Mouse (Mus musculus) liver, embryonic 13.5 days (tissue): ENCODE results near the gene Celf2. TPM values are rescaled to one million over a fixed set of nuclear protein-coding genes. Genes with fewer than 3 reads are reported as not detected.

Source experiments
- ATAC-seq: fragments of 200-750 bp; cut with Nextera tagmentation; 2 replicates; pipeline ENCODE4 v1.8.0; 2017; ENCODE audit warnings: low read depth, mild to moderate bottlenecking, moderate number of reproducible peaks, moderate library complexity
- DNase-seq: peaks from one replicate; pipeline ENCODE4 v3.0.0; 2022
- H3K27ac ChIP-seq: fragments of 300-500 bp; sonication (generic); 2 replicates; pipeline ENCODE4 v1.5.1; 2015; ENCODE audit warnings: moderate library complexity, mild to moderate bottlenecking, inconsistent platforms
- H3K27me3 ChIP-seq: fragments of 300-500 bp; sonication (generic); 2 replicates; pipeline ENCODE4 v1.6.1; 2015; ENCODE audit warnings: mild to moderate bottlenecking, inconsistent platforms
- H3K36me3 ChIP-seq: fragments of 300-500 bp; sonication (generic); 2 replicates; pipeline ENCODE4 v1.6.1; 2015; ENCODE audit warnings: mild to moderate bottlenecking, inconsistent platforms
- H3K4me1 ChIP-seq: fragments of 300-500 bp; sonication (generic); replicated peaks from 2 replicates; pipeline ENCODE4 v1.6.1; 2015; ENCODE audit warnings: inconsistent platforms
- H3K4me2 ChIP-seq: fragments of 300-500 bp; sonication (generic); 2 replicates; pipeline ENCODE4 v1.6.1; 2015; ENCODE audit warnings: inconsistent platforms, mild to moderate bottlenecking, moderate library complexity
- H3K4me3 ChIP-seq: fragments of 300-500 bp; sonication (generic); replicated peaks from 2 replicates; pipeline ENCODE4 v1.5.1; 2015; ENCODE audit warnings: mild to moderate bottlenecking, inconsistent platforms
- H3K9ac ChIP-seq: fragments of 300-500 bp; sonication (generic); 2 replicates; pipeline ENCODE4 v1.6.1; 2015; ENCODE audit warnings: mild to moderate bottlenecking, inconsistent platforms
- H3K9me3 ChIP-seq: fragments of 300-500 bp; sonication (generic); replicated peaks from 2 replicates; pipeline ENCODE4 v1.6.1; 2016; ENCODE audit warnings: inconsistent platforms
- WGBS: fragments of 180-500 bp; shearing (Covaris S2); methylation state at CpG from one replicate; pipeline ENCODE4 v1.1.7; 2015; ENCODE audit not compliant: insufficient replicate concordance; 5-methylcytosine and 5-hydroxymethylcytosine counted together
- polyA plus RNA-seq: library from polyadenylated mRNA; unstranded; fragments of >200 nt; fragmentation: Nextera tagmentation; extraction: Ambion mirVana; gene quantifications from 2 replicates; pipeline ENCODE4 v1.2.1, GENCODE M21; 2015

Celf2 gene
- polyA plus RNA-seq, 1 experiment from 2014 or later, result 11.0 TPM

DNA sequence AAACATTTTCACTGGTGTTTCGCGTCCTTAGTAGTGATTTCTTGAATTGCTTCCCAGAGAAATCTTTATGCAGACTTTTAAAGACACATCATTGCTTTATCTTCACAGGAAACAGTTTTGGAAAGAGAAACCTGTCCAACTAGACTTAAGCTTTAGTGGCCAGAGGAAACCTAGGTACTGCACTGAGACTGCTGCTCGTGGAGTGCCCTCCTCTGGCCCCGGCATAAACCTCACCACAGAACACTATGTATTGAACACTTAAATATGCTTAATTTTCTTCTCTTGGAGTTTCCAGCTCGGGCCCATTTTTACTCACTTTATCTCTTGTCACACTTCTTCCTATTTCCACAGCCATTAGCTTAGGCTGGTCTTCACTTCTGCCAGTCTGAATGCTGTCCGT lies 870.0 kb downstream of the Celf2 start:
- WGBS, result 65% methylated on average over 6 of the region's 6 CpGs
- no peaks in the 10 kb centered on the region for H3K36me3 ChIP-seq

DNA sequence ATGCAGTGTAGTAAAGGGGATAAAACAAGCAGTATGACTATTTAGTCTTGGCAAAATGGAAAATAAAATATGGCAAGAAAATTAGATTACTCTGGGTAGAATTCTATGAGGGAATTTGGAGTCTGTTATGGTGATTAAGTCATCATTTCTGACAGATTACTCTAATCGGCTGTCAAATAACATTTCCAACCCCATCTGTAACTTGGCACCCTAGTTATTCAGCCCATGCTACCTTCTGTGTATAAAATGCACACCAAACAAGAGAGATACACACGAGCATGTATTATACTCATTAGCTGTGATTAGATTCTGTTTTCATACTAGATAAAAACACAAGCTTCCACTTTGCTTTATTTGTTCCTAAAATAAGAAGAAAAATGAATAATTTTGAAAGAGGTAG lies 872.2 kb downstream of the Celf2 start:
- Histone ChIP-seq H3K4me2 (no peak overlapping the region), H3K36me3 (no peaks in the 10 kb centered on the region), H3K9ac (no peak overlapping the region), H3K4me1 (no peaks in the 10 kb centered on the region), H3K27me3 (no peaks in the 10 kb centered on the region), H3K27ac (no peak overlapping the region), H3K4me3 (no peak overlapping the region), H3K9me3 (no peaks in the 10 kb centered on the region)
- no peak for ATAC-seq
- DNase-seq, result no peak
- WGBS, result 53% methylated on average over 2 of the region's 2 CpGs

More for the DNA sequence above, 870.0 kb downstream of the Celf2 start:
- Histone ChIP-seq H3K9ac (no peak overlapping the region), H3K4me3 (no peak overlapping the region), H3K27me3 (no peaks in the 10 kb centered on the region), H3K4me2 (no peak overlapping the region), H3K9me3 (no peaks in the 10 kb centered on the region), H3K27ac (no peak overlapping the region), H3K4me1 (no peaks in the 10 kb centered on the region)
- DNase-seq (no peak), ATAC-seq (no peak)

DNA sequence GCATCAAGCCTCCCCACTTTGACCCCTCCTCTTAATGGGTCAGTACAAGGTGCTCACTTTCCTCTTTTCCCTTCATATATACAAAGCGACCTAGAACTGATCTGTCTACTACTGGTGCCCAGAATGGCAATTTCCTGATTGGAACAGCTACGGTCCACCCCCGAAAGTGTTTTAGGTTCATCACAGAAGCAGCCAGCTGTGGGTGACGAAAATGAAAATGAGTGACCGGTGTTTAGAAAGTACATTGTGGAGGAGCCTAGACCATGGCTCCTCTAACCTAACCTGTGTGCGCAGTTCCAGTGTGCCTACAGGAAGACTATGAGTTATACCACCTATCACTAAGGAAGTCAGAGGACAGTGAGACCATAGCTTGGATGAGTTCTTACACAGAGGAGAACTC lies 874.5 kb downstream of the Celf2 start:
- ATAC-seq, result no peak
- no peaks in the 10 kb centered on the region for H3K9me3 ChIP-seq
- 75% methylated on average over 6 of the region's 6 CpGs for WGBS

DNA sequence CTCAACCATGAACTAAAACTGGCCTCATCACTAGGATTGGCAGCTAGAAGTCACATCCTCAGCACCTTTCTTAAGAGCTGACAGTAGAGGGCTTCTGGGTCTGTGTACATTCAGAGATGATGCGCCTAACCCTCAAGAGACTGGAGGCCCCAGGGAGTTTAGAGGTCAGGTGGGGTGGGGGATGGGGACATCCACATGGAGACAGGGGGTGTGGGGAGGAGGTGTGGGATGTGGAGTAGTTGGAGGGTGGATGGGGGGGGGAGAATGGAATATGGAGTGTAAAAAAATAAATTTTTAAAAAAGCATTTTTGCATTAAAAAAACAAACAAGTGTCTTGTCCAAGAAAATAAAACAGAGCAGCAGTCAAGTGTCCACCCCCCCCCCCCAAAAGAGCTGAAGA lies 876.2 kb downstream of the Celf2 start:
- WGBS, result 58% methylated on average over 1 of the region's 1 CpGs
- Histone ChIP-seq H3K27ac (no peak overlapping the region), H3K27me3 (no peaks in the 10 kb centered on the region), H3K4me3 (no peak overlapping the region), H3K4me1 (no peaks in the 10 kb centered on the region), H3K36me3 (no peaks in the 10 kb centered on the region), H3K9me3 (no peaks in the 10 kb centered on the region), H3K4me2 (no peak overlapping the region), H3K9ac (no peak overlapping the region)
- no peak for DNase-seq
- ATAC-seq, result no peak

More for the DNA sequence above, 874.5 kb downstream of the Celf2 start:
- H3K4me2 ChIP-seq, result no peak overlapping the region
- H3K9ac ChIP-seq, result no peak overlapping the region
- H3K27me3 ChIP-seq, result no peaks in the 10 kb centered on the region
- H3K4me1 ChIP-seq, result no peaks in the 10 kb centered on the region
- no peaks in the 10 kb centered on the region for H3K36me3 ChIP-seq
- DNase-seq, result no peak
- H3K27ac ChIP-seq, result no peak overlapping the region
- no peak overlapping the region for H3K4me3 ChIP-seq

DNA sequence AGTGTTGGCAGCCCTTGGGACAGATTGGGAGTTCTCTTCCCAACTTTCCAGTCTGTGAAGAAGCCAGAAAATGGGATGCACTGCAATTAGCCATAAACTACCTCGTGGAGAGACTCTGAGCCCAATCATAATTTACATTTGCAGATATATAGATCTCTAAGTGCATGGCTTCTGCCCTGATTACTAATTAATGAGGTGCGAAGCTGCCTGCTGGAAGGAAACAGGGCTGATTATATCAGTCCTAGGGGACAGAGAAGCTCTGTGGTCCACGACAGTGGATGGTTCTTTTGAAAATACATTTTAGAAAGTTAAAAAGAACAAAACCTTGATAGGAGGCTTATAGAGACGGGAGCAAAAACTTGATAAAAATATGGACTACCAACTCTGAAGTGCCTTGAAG lies 885.6 kb downstream of the Celf2 start:
- no peaks in the 10 kb centered on the region for H3K4me1 ChIP-seq

DNA sequence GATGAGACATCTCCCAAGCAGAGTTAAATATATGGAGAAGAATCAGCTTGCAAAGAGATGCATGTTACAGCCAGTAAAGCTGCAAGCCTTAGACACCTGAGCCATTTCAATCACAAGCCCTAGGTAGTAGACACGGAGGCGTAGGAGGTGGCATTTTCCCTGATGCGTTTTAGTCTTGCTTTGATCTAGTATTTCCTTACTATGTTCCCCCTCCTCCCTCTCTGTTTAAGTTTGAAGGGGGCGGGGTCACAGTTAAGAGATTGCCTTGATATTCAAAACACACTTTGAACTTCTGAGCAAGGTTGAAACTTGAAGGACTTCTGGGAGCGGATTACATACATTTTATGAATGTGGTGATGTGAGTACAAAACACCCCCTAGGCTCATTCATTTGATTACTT lies 887.3 kb downstream of the Celf2 start:
- no peak overlapping the region for H3K9ac ChIP-seq
- H3K9me3 ChIP-seq, result no peaks in the 10 kb centered on the region
- no peaks in the 10 kb centered on the region for H3K36me3 ChIP-seq
- H3K27me3 ChIP-seq, result no peaks in the 10 kb centered on the region
- 72% methylated on average over 5 of the region's 5 CpGs for WGBS
- no peaks in the 10 kb centered on the region for H3K4me1 ChIP-seq
- DNase-seq (no peak), ATAC-seq (no peak)
- no peak overlapping the region for H3K4me3 ChIP-seq
- H3K4me2 ChIP-seq, result no peak overlapping the region
- H3K27ac ChIP-seq, result no peak overlapping the region

More for the DNA sequence above, 885.6 kb downstream of the Celf2 start:
- Histone ChIP-seq H3K9me3 (no peaks in the 10 kb centered on the region), H3K27ac (no peak overlapping the region), H3K9ac (no peak overlapping the region), H3K27me3 (no peaks in the 10 kb centered on the region), H3K4me3 (no peak overlapping the region), H3K36me3 (no peaks in the 10 kb centered on the region), H3K4me2 (no peak overlapping the region)
- no peak for DNase-seq
- WGBS, result 53% methylated on average over 4 of the region's 4 CpGs
- ATAC-seq, result no peak

DNA sequence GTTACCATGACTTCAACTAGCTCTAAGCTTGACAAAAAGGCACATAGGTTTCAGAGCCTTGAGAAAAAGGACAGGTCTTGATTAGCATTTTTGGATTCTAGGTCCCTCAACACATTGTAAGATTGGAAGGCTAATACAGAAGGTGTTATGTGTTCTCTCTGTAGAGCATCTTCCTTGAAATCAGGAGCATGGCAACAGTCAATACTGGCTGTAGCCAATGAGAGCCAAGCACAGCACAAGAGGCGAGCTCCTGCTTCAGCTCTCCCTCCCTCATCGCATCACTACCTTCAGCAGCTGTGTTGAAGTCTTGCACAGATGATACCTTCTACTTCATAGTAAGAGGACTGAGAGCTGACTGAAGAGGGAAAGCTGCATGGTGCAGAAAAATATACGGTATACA lies 890.5 kb downstream of the Celf2 start:
- Histone ChIP-seq H3K9me3 (no peaks in the 10 kb centered on the region), H3K4me2 (no peak overlapping the region), H3K9ac (no peak overlapping the region), H3K4me1 (no peaks in the 10 kb centered on the region), H3K27ac (no peak overlapping the region), H3K4me3 (no peak overlapping the region), H3K27me3 (no peaks in the 10 kb centered on the region), H3K36me3 (no peaks in the 10 kb centered on the region)
- ATAC-seq (no peak), DNase-seq (no peak)
- WGBS, result 62% methylated on average over 3 of the region's 3 CpGs

DNA sequence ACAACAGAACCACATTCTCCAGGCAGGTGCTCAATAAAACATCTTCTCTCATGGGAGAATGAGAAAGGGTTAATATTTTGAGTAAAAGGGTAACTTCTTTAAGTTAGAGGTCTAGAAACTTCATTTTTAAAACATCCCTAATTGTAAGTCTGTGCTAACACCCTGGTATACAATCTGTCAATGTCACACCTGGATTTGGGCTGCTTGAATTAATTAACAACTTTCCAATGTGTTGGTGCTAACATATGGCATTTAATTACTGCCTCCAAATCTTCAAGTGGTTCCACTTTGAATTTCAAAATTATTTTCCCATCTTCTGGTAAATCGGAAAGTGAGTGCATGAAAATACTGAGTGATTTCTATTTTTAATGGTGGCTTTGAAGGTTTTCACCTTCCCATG lies 890.9 kb downstream of the Celf2 start:
- H3K9me3 ChIP-seq, result no peaks in the 10 kb centered on the region
- H3K36me3 ChIP-seq, result no peaks in the 10 kb centered on the region
- ATAC-seq (no peak), DNase-seq (no peak)
- no peak overlapping the region for H3K4me3 ChIP-seq
- no peak overlapping the region for H3K27ac ChIP-seq
- no peaks in the 10 kb centered on the region for H3K27me3 ChIP-seq
- no peaks in the 10 kb centered on the region for H3K4me1 ChIP-seq
- H3K9ac ChIP-seq, result no peak overlapping the region
- no peak overlapping the region for H3K4me2 ChIP-seq
- 63% methylated on average over 1 of the region's 1 CpGs for WGBS

DNA sequence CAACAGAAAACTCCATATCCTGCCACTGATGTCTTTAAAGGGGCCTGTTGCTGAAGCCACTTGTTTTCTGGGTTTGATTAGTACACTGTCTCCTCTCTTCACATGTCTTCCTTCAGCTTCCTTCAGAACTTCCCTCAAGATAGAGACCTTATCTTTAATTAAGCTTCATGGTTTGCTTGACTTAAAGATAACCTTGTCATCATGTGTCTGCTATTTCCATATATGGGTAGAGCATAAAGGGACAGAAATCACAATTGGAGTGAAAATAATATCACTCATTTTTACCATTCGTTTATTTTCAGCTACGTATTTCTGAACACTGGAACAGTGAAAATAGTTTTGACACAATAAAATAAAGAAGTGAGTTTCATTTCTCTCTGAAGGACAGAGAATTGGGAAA lies 905.0 kb downstream of the Celf2 start:
- 70% methylated on average over 2 of the region's 2 CpGs for WGBS
- no peak overlapping the region for H3K4me3 ChIP-seq
- DNase-seq (no peak), ATAC-seq (no peak)
- no peaks in the 10 kb centered on the region for H3K36me3 ChIP-seq
- no peaks in the 10 kb centered on the region for H3K9me3 ChIP-seq
- H3K27ac ChIP-seq, result no peak overlapping the region
- no peaks in the 10 kb centered on the region for H3K4me1 ChIP-seq
- no peaks in the 10 kb centered on the region for H3K27me3 ChIP-seq
- H3K4me2 ChIP-seq, result no peak overlapping the region
- H3K9ac ChIP-seq, result no peak overlapping the region

DNA sequence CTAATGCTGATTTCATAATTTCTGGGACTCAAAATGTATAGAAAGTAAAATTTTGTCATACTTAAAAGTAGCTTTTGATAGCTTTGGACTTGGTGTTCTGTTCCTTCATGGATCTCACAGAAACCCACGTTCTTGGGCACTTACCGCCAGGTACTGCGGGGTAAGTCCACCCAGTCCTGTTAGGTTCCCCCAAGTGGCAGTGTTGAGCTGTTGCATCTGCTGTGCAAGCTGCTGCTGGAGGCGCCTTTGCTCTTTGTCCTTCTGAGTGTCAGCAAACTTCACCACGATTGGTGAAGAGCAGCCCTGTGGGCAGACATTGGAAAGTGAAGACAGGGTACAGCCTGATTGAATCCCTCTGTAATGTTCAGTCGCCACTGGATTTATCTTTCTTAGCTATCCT lies 905.5 kb downstream of the Celf2 start:
- Histone ChIP-seq H3K4me3 (no peak overlapping the region), H3K9ac (no peak overlapping the region), H3K9me3 (no peaks in the 10 kb centered on the region), H3K36me3 (no peaks in the 10 kb centered on the region), H3K4me2 (no peak overlapping the region), H3K4me1 (no peaks in the 10 kb centered on the region), H3K27me3 (no peaks in the 10 kb centered on the region), H3K27ac (no peak overlapping the region)
- ATAC-seq (no peak), DNase-seq (no peak)
- 71% methylated on average over 6 of the region's 6 CpGs for WGBS

DNA sequence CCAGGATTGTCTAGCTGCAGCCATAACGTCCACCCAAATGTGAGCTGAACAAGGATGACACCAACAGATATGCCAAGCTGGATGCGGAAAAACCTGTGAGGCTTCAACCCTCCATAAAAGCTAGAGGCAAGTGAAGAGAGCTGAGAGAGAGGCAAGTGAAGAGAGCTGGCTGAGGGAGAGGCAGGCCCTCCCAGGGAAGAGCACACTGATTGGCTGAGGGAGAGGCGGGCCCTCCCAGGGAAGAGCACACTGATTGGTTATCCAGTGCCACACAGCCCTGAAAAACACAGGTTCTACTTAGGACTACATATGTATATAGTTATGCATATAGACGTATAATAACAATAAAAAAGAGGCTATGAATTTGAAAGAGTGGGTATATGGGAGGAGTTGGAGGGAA lies 907.2 kb downstream of the Celf2 start:
- H3K27ac ChIP-seq, result no peak overlapping the region
- no peak overlapping the region for H3K9ac ChIP-seq
- DNase-seq, result no peak
- H3K27me3 ChIP-seq, result no peaks in the 10 kb centered on the region
- no peak overlapping the region for H3K4me2 ChIP-seq
- no peaks in the 10 kb centered on the region for H3K9me3 ChIP-seq
- ATAC-seq, result peak; percentile 64
- H3K36me3 ChIP-seq, result no peaks in the 10 kb centered on the region
- no peak overlapping the region for H3K4me3 ChIP-seq
- no peaks in the 10 kb centered on the region for H3K4me1 ChIP-seq
- 62% methylated on average over 4 of the region's 4 CpGs for WGBS

DNA sequence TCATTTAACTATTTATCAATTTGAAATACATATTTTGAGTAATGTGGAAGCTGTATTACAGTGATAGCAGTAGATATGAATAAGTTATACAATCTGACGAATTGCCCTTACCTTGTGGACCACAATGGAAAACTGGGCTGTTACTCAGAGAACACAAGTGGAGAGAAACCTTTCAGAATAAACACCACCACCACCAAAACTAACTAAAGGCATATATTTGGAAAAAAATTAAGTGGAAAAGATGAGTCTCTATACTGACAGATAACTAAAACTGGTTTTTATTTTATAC lies 910.5 kb downstream of the Celf2 start:
- no peak overlapping the region for H3K4me3 ChIP-seq
- no peaks in the 10 kb centered on the region for H3K4me1 ChIP-seq
- ATAC-seq (no peak), DNase-seq (no peak)
- no peaks in the 10 kb centered on the region for H3K27me3 ChIP-seq
- H3K9me3 ChIP-seq, result no peaks in the 10 kb centered on the region
- WGBS, result 58% methylated on average over 1 of the region's 1 CpGs
- no peak overlapping the region for H3K4me2 ChIP-seq
- no peak overlapping the region for H3K9ac ChIP-seq
- no peak overlapping the region for H3K27ac ChIP-seq
- no peaks in the 10 kb centered on the region for H3K36me3 ChIP-seq
